Mouse (Mus musculus): ENCODE data around the gene Clcn5. TPM values are rescaled to one million over a fixed set of nuclear protein-coding genes. Genes with fewer than 3 reads are reported as not detected.

Clcn5 gene
- 10.6 TPM for total RNA-seq (2023)

GRCm38 (mm10) chrX:7319089-7319721, at the start of gene Clcn5:
TSS of gene Clcn5 (minus strand) at chrX:7319358.

Other genes with a start within 250 kb of the Clcn5 start
- 1.0 TPM for gene Usp27x, start 56.5 kb upstream of the Clcn5 start, total RNA-seq (2023)